Mouse (Mus musculus) spleen, adult 2 months (tissue): ENCODE results near the gene Shld1.

Experiments
- CTCF ChIP-seq: fragments of 200-500 bp; IDR thresholded peaks from 2 replicates; pipeline ENCODE4 v1.5.1; 2011; ENCODE audit warnings: mild to moderate bottlenecking, inconsistent platforms; ENCODE audit not compliant: insufficient read depth, insufficient read length, insufficient replicate concordance; ENCODE audit errors: extremely low read depth
- POLR2A ChIP-seq: fragments of 200-500 bp; IDR thresholded peaks from 2 replicates; pipeline ENCODE4 v1.6.1; 2011; ENCODE audit warnings: low read depth, low read length, inconsistent platforms

DNA sequence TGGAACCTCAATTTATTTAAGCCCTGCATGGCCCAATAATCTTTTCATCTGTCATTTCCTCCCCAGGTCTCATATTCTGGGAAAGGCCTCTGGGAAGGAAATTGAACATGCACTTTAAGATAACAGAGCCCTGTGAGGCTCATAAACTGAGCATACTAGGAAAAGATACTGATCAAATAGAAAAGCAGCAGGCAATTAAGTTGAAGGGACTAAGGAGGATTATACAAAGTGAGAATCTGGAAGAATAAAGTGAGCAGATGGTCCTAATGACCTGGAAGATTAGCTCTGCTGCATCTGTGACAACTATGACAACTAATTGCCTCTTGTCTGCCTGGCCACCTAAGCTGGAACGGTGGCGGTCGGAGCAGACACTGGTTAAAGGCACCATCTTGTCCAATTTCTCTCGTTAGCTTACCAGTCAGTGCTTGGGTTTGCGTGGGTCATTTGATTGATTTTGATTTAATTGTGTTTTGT, 37.3 kb downstream of the Shld1 start:
- TF ChIP-seq POLR2A (no peak), CTCF (no peak)
